Mouse (Mus musculus) forebrain, embryonic 13.5 days (tissue): ENCODE measurements at regions not wholly inside any gene's neighbourhood (a gene's known extent, or its start where the extent isn't known, plus 50 kb on each side); places are given as distances from the start of the nearest gene placed in this dataset.
"Not testable (repeated sequence)": the region's sequence is repeated elsewhere in the genome, so short reads cannot be mapped to it uniquely, and the experiment has no call there.

Experiments
- ATAC-seq: fragments of 200-750 bp; cut with Nextera tagmentation; 2 replicates; pipeline ENCODE4 v1.8.0; 2017
- H3K27ac ChIP-seq: fragments of 300-500 bp; sonication (generic); 2 replicates; pipeline ENCODE4 v1.5.1; 2015; ENCODE audit warnings: inconsistent platforms, mild to moderate bottlenecking, moderate library complexity
- H3K27me3 ChIP-seq: fragments of 300-500 bp; sonication (generic); 2 replicates; pipeline ENCODE4 v1.6.1; 2015; ENCODE audit warnings: mild to moderate bottlenecking, inconsistent platforms
- H3K36me3 ChIP-seq: fragments of 300-500 bp; sonication (generic); 2 replicates; pipeline ENCODE4 v1.6.1; 2015; ENCODE audit warnings: mild to moderate bottlenecking, inconsistent platforms; ENCODE audit not compliant: poor library complexity, severe bottlenecking
- H3K4me1 ChIP-seq: fragments of 300-500 bp; sonication (generic); 2 replicates; pipeline ENCODE4 v1.6.1; 2015; ENCODE audit warnings: inconsistent platforms
- H3K4me2 ChIP-seq: fragments of 300-500 bp; sonication (generic); 2 replicates; pipeline ENCODE4 v1.6.1; 2015; ENCODE audit warnings: inconsistent platforms, mild to moderate bottlenecking, moderate library complexity
- H3K4me3 ChIP-seq: fragments of 300-500 bp; sonication (generic); 2 replicates; pipeline ENCODE4 v1.5.1; 2015; ENCODE audit warnings: mild to moderate bottlenecking, inconsistent platforms
- H3K9ac ChIP-seq: fragments of 300-500 bp; sonication (generic); 2 replicates; pipeline ENCODE4 v1.6.1; 2015; ENCODE audit warnings: mild to moderate bottlenecking, inconsistent platforms
- H3K9me3 ChIP-seq: fragments of 300-500 bp; sonication (generic); replicated peaks from 2 replicates; pipeline ENCODE4 v1.6.1; 2016; ENCODE audit warnings: inconsistent platforms
- WGBS: fragments of 180-500 bp; shearing (Covaris S2); methylation state at CpG from one replicate; pipeline ENCODE4 v1.1.7; 2015; 5-methylcytosine and 5-hydroxymethylcytosine counted together

GRCm38 (mm10) chr14:114485781-114486180 is 606.2 kb upstream of the Gpc5 start:
- H3K9ac ChIP-seq, result no peak overlapping the region
- H3K4me1 ChIP-seq, result no peaks in the 10 kb centered on the region
- no peaks in the 10 kb centered on the region for H3K9me3 ChIP-seq
- H3K4me3 ChIP-seq, result no peak overlapping the region
- no peak overlapping the region for H3K4me2 ChIP-seq
- WGBS, result 94% methylated on average over 4 of the region's 4 CpGs
- no peak overlapping the region for H3K27ac ChIP-seq
- no peak for ATAC-seq
- no peaks in the 10 kb centered on the region for H3K27me3 ChIP-seq
- no peaks in the 10 kb centered on the region for H3K36me3 ChIP-seq

DNA sequence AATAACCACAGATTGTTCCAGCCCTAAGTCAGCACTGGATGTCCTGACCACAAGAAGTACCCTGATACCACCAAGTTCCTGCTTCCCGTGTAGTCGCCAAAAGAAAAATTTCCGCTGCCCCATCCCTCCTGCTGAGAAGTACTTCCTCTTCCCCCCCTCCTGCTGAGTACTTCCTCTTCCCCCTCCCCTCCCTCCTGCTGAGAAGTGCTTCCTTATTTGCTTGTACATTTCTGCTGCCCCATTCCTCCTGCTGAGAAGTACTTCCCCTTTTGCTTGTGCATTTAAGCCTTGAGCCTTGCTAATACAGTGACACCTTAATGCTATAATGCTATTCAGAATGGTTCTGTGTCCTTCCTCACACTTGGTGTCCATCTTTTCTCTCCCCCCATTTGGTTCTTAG is 598.6 kb upstream of the Gpc5 start:
- H3K27ac ChIP-seq, H3K36me3 ChIP-seq, ATAC-seq, H3K4me3 ChIP-seq, H3K4me2 ChIP-seq, H3K9me3 ChIP-seq, H3K27me3 ChIP-seq, H3K4me1 ChIP-seq, H3K9ac ChIP-seq: not testable (repeated sequence)
- 92% methylated on average over 3 of the region's 3 CpGs for WGBS

GRCm38 (mm10) chr14:114504976-114505375 is 587.0 kb upstream of the Gpc5 start:
- Histone ChIP-seq H3K4me1 (no peaks in the 10 kb centered on the region), H3K27ac (no peak overlapping the region), H3K9ac (no peak overlapping the region), H3K4me3 (no peak overlapping the region), H3K27me3 (no peaks in the 10 kb centered on the region), H3K36me3 (no peaks in the 10 kb centered on the region), H3K4me2 (no peak overlapping the region), H3K9me3 (no peaks in the 10 kb centered on the region)
- ATAC-seq, result no peak

GRCm38 (mm10) chr14:114547910-114548680 is 543.9 kb upstream of the Gpc5 start:
- whole genome bisulfite sequencing, result 78% methylated on average over 4 of the region's 4 CpGs
- Histone ChIP-seq H3K4me3 (no peak overlapping the region), H3K4me1 (peaks cover 4% of the 10 kb centered on the region; the same call in 1 of the 2 replicates), H3K9me3 (no peaks in the 10 kb centered on the region), H3K27me3 (no peaks in the 10 kb centered on the region), H3K36me3 (no peaks in the 10 kb centered on the region), H3K9ac (no peak overlapping the region), H3K4me2 (no peak overlapping the region), H3K27ac (no peak overlapping the region)
- ATAC-seq, result peak; percentile 53; the same call in 1 of the 2 replicates

GRCm38 (mm10) chr14:114549101-114549500 is 542.9 kb upstream of the Gpc5 start:
- peaks cover 4% of the 10 kb centered on the region; the same call in 1 of the 2 replicates for H3K4me1 ChIP-seq
- no peak overlapping the region for H3K9ac ChIP-seq
- H3K4me3 ChIP-seq, result no peak overlapping the region
- H3K27ac ChIP-seq, result no peak overlapping the region
- ATAC-seq, result no peak
- no peaks in the 10 kb centered on the region for H3K27me3 ChIP-seq
- WGBS, result 100% methylated on average over 1 of the region's 1 CpGs
- H3K9me3 ChIP-seq, result no peaks in the 10 kb centered on the region
- H3K36me3 ChIP-seq, result no peaks in the 10 kb centered on the region
- H3K4me2 ChIP-seq, result no peak overlapping the region

DNA sequence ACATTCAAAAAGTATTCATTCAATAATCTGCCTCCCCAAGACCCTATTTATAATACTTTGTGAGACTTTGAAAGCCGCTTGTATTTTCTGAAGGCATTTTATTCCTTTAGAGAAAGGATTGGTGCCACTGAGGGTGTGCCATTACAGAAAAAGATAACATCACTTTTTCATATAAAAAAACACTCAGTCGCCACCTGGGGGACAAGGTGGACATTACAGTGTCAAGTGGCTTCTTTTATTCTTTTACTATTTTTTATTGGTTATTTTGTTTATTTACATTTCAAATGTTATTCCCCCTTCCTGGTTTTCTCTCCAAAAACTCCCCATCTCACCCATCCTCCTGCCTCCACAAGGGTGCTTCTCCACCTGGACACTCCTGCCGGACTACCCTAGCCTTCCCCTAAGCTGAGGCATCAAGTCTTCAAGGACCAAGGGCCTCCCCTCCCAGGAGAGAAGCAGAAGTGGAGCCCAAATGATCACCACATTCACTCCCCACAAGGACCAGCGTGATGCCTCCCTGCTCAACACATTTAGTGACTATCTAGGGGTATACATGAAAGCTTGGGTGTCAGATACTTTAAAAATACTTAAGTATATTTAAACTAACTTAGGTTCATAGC is 525.5 kb upstream of the Gpc5 start:
- 0 out of 2 replicates have a peak, but pooled peaks have one; percentile 17 for ATAC-seq
- WGBS, result 53% methylated on average over 4 of the region's 4 CpGs
- no peak overlapping the region for H3K27ac ChIP-seq

GRCm38 (mm10) chr14:114567673-114568309 is 524.2 kb upstream of the Gpc5 start:
- Histone ChIP-seq H3K4me2 (peak overlapping the region; percentile 40), H3K4me1 (no peaks in the 10 kb centered on the region), H3K27me3 (no peaks in the 10 kb centered on the region), H3K9me3 (no peaks in the 10 kb centered on the region), H3K9ac (no peak overlapping the region), H3K4me3 (0 out of 2 replicates have a peak overlapping the region, but pooled peaks have one; percentile 10), H3K36me3 (no peaks in the 10 kb centered on the region), H3K27ac (no peak overlapping the region)
- WGBS, result 19% methylated on average over 14 of the region's 14 CpGs
- peak; percentile 88 for ATAC-seq

More for the DNA sequence above, 525.5 kb upstream of the Gpc5 start:
- H3K4me1 ChIP-seq, result no peaks in the 10 kb centered on the region
- no peak overlapping the region for H3K4me2 ChIP-seq
- no peak overlapping the region for H3K4me3 ChIP-seq
- H3K27me3 ChIP-seq, result no peaks in the 10 kb centered on the region
- no peaks in the 10 kb centered on the region for H3K36me3 ChIP-seq
- no peak overlapping the region for H3K9ac ChIP-seq
- no peaks in the 10 kb centered on the region for H3K9me3 ChIP-seq

GRCm38 (mm10) chr14:114587367-114588064 is 504.5 kb upstream of the Gpc5 start:
- WGBS, result 2% methylated on average over 4 of the region's 4 CpGs

DNA sequence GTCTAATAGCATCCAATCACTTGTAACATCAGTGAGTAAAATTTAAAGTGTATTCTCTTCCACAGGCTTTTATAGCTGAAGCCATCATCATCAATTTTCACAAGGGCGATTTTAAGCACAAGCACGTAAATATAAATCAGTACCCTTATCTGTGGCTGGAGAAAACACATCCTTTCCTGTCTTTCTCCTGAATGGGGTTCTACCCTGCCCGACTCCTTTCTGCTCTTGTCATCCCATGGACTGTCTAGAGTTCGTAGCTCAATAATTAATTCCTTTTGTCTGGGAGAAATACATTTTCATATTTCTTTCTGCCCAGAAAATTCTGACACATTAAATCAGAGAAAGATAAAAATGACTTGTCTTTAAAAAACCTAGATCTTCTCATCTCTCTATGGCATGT is 482.7 kb upstream of the Gpc5 start:
- no peak overlapping the region for H3K4me2 ChIP-seq
- H3K27me3 ChIP-seq, result no peaks in the 10 kb centered on the region
- no peak overlapping the region for H3K4me3 ChIP-seq
- no peaks in the 10 kb centered on the region for H3K4me1 ChIP-seq
- no peaks in the 10 kb centered on the region for H3K36me3 ChIP-seq
- WGBS, result 76% methylated on average over 4 of the region's 4 CpGs
- no peaks in the 10 kb centered on the region for H3K9me3 ChIP-seq
- no peak overlapping the region for H3K9ac ChIP-seq
- ATAC-seq, result no peak
- H3K27ac ChIP-seq, result no peak overlapping the region

More at GRCm38 (mm10) chr14:114587367-114588064, 504.5 kb upstream of the Gpc5 start:
- Histone ChIP-seq H3K27ac (no peak overlapping the region), H3K9ac (no peak overlapping the region), H3K36me3 (no peaks in the 10 kb centered on the region), H3K9me3 (no peaks in the 10 kb centered on the region), H3K27me3 (no peaks in the 10 kb centered on the region), H3K4me2 (no peak overlapping the region), H3K4me3 (no peak overlapping the region), H3K4me1 (peaks cover 10% of the 10 kb centered on the region; the same call in 1 of the 2 replicates)
- ATAC-seq, result peak; percentile 94

DNA sequence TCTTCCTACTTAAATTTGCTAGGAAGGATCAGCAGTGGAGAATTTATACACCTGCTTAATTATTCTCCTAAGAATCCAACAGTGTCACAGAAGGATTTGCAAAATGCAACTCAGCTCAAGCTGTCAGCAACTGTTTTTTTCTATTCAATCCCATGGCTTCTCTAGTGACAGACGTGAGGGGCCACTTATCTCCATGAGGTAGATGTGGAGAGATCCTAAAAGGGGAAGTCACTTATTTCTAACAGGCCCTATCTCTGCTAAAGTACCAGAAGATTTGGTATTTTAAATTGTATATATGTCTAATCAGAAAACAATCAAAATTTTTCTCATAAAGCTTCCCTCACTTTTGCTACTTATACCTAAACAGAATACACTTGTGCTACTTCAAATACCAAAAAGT is 479.6 kb upstream of the Gpc5 start:
- Histone ChIP-seq H3K27ac (no peak overlapping the region), H3K4me2 (no peak overlapping the region), H3K36me3 (no peaks in the 10 kb centered on the region), H3K9me3 (no peaks in the 10 kb centered on the region), H3K27me3 (no peaks in the 10 kb centered on the region), H3K4me1 (no peaks in the 10 kb centered on the region), H3K9ac (no peak overlapping the region), H3K4me3 (no peak overlapping the region)
- ATAC-seq, result no peak
- 64% methylated on average over 1 of the region's 1 CpGs for WGBS

DNA sequence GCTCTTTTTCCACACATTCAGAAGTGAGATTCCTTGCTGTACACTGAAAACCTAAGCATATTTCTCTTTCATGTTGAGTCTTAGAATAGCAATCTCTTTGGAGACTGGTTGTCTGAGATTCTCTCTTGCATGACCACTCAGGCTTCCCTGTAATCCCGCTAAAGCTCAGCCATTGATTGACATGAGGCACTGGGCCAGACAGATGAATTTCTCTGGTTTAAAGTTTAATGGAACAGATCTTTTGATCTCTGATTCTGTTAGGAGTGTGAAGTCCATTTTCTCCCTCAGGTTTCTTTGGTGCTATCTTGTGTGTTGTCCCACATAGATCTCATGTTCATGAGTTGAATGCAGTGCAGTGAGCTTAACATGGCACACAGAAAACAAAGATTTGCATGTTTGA is 435.4 kb upstream of the Gpc5 start:
- WGBS, result 75% methylated on average over 1 of the region's 1 CpGs
- no peak overlapping the region for H3K4me2 ChIP-seq
- no peak for ATAC-seq
- no peak overlapping the region for H3K4me3 ChIP-seq
- H3K4me1 ChIP-seq, result no peaks in the 10 kb centered on the region
- no peaks in the 10 kb centered on the region for H3K27me3 ChIP-seq
- H3K9ac ChIP-seq, result no peak overlapping the region
- H3K27ac ChIP-seq, result no peak overlapping the region
- H3K9me3 ChIP-seq, result no peaks in the 10 kb centered on the region
- no peaks in the 10 kb centered on the region for H3K36me3 ChIP-seq

DNA sequence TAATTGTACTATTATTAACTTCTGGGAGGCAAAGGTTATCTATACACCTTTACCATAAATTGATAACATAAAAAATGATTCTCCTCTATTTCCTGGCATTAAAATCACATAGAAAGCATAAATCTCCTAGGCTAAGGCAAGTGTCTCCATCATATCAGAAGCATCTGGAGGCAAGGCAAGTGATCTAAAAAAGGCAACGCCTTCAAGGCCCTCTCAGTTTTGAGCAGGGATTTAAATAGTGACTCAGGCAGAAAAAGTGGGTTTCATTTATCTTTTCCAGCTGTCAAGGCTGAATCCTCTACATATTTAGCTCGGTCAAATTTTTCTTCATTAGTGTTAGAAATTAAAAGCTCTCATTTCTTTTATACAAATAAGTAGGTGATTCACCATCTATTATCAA is 430.0 kb upstream of the Gpc5 start:
- Histone ChIP-seq H3K4me1 (no peaks in the 10 kb centered on the region), H3K9me3 (no peaks in the 10 kb centered on the region), H3K27ac (no peak overlapping the region), H3K4me2 (no peak overlapping the region), H3K27me3 (no peaks in the 10 kb centered on the region), H3K36me3 (no peaks in the 10 kb centered on the region), H3K9ac (no peak overlapping the region), H3K4me3 (no peak overlapping the region)
- ATAC-seq, result no peak
- 87% methylated on average over 2 of the region's 2 CpGs for WGBS
